Mouse (Mus musculus) ES-E14 (cell line): Measurements from ENCODE around the gene Adcy5.

Experiments used
- CHD2 ChIP-seq: IDR thresholded peaks from 2 replicates; pipeline ENCODE4 v1.6.1; 2014; ENCODE audit warnings: mild to moderate bottlenecking, low read depth, low read length, inconsistent platforms
- MAFK ChIP-seq: IDR thresholded peaks from 2 replicates; pipeline ENCODE4 v1.6.1; 2014; ENCODE audit warnings: mild to moderate bottlenecking, low read depth, low read length, inconsistent platforms; ENCODE audit not compliant: insufficient read depth
- ZNF384 ChIP-seq: IDR thresholded peaks from 2 replicates; pipeline ENCODE4 v1.6.1; 2012; ENCODE audit warnings: low read depth, low read length, inconsistent platforms

DNA sequence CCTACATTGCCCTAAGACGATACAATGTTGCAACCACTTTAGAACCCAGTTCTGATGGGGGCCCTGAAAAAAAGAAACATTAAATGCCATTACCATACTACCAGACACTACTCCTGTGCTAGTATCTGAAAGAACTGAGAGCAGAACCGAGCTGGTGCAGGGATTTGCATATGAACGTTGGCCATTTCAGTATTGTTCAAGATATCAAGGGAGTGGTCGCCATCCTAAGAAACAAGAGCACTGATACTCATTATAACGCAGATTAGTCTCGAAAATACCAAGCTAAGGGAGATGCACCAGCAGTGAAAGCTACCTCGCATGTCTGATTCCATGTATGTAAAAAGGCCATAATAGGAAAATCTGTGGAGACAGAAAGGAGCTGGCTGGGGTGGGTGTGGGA, 82.4 kb downstream of the Adcy5 start:
- TF ChIP-seq MAFK (no peak), ZNF384 (no peak), CHD2 (no peak)
